Mouse (Mus musculus): ENCODE measurements around the gene Eef2k.
"Not testable (repeated sequence)": the region's sequence is repeated elsewhere in the genome, so short reads cannot be mapped to it uniquely, and the experiment has no call there.

Eef2k gene

GRCm38 (mm10) chr7:120882674-120883073, 40.0 kb downstream of the Eef2k start:
- no peak for DNase-seq

GRCm38 (mm10) chr7:120883523-120884290, 41.1 kb downstream of the Eef2k start:
- no peak for DNase-seq

DNA sequence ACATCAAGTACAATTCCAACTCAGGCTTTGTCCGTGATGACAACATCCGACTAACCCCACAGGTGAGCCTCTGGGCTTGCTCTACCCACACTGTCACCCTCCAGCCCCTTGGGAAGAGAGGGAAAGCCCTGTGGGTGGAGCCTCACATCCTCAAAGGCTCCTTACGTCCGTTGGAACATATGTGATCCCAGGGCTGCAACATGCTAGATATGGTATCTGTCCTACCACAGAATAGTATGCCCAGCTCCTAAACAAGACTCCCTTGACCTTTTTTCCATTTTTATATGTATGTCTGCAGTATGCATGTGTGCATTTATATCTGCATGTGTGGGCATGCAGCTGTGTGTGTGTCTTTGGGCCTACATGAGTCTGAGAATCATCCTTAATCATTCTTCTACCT, 42.1 kb downstream of the Eef2k start:
- DNase-seq, result no peak

- DNase-seq, result no peak
These were observed 50.5 kb downstream of the Eef2k start for GRCm38 (mm10) chr7:120893123-120893522.

- DNase-seq, result no peak
These were observed 54.4 kb downstream of the Eef2k start for GRCm38 (mm10) chr7:120897054-120897453.

GRCm38 (mm10) chr7:120897711-120898335, 55.2 kb downstream of the Eef2k start:
- no peak for DNase-seq

DNA sequence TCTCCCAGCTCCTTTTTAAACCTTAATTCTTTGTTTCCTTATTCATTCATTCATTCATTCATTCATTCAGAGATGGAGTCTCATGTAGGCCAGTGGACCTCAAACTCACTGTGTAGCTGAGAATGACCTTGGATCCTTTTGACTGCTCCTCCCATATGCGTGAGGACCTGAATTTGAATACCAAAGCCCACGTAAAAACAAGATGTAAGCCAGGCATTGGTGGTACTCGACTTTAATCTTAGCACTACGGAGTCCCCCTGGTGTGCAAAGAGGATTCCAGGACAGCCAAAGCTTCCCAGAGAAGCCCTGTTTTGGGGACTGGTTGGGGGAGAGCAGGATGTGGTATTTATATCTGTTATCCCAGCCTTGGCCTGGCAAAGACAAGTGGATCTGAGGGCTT, 57.6 kb downstream of the Eef2k start:
- no peak for DNase-seq

DNA sequence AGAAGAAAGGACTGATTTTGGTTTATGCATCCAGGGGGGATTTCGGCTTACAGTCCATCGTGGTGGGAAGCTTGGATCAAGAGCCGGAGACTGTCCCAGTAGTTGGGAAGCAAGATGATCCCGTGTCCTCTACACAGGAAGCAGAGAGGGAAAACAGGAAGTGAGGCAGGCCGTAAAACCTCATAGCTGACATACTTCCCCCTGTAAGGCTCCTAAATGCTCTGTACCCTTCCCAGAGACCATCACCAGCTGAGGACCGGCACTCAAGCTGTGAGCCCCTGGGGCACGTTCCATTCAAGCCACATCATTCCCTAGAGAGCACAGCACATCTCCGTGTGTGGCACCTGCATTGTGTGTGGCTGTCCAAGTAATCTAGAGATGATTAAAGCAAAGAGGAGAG, 59.1 kb downstream of the Eef2k start:
- no peak for DNase-seq

GRCm38 (mm10) chr7:120902931-120903330, 60.3 kb downstream of the Eef2k start:
- no peak for DNase-seq

GRCm38 (mm10) chr7:120910172-120910571, 67.5 kb downstream of the Eef2k start:
- DNase-seq, result not testable (repeated sequence)

DNA sequence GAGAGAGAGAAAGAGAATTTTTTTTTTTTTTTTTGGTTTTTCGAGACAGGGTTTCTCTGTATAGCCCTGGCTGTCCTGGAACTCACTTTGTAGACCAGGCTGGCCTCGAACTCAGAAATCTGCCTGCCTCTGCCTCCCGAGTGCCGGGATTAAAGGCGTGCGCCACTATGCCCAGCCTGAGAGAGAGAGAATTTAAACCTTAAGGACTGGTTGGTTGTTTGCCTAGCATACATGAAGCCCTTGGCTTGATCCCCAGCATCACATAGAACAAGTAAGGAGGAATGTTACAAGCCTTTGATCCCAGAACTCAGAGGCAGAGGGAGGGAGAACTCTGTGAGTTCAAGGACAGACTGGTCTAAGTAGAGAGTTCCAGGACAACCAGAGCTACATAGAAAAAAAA, 68.6 kb downstream of the Eef2k start:
- DNase-seq, result not testable (repeated sequence)

DNA sequence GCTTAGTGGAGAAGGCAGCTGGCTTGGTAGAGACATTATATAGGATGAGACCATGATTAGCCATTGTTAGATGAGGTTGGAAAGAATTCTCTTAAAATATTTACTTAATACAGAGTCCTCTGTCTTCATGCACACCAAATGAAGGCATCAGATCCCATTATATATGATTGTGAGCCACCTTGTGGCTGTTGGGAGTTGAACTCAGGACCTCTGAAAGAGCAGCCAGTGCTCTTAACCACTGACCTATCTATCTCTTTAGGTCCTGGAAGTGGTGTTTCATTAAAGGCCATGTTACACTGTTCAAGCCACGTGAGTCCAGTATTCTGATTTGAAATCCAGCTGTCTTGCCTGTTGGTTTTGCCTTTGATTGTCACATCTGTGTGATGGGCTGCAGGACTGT, 70.7 kb downstream of the Eef2k start:
- DNase-seq, result no peak

- DNase-seq, result no peak
These were observed 73.7 kb downstream of the Eef2k start for GRCm38 (mm10) chr7:120916262-120916875.

- no peak for DNase-seq
These were observed 74.6 kb downstream of the Eef2k start for GRCm38 (mm10) chr7:120917279-120917591.

- DNase-seq, result peak; percentile 99 to 100
These were observed 75.2 kb downstream of the Eef2k start, which contains the start of gene Polr3e for GRCm38 (mm10) chr7:120917592-120918461. Gene Polr3e (plus strand): TSS chr7:120917744.

DNA sequence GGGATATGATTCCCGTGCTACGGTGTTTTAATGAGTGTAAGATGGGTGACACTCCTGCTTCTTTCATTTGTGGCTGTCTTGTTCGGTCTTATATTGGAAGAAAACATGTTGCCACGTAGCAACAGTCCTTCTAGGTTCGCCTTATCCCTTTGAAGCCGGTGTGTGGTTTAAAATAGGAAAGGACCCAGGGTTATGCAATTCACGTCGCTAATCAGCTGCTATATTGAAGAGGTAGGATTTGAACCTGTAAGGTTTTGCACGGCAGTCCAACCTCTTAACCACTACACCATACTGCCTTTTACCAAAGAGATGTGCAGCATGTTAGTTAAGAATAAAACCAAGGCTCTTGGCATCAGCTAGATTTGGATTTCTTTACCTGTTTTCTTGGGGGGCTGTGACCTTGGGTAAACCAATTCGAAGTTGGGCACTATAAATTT, 75.9 kb downstream of the Eef2k start:
- peak; percentile 71 to 78 for DNase-seq

- DNase-seq, result no peak
These were observed 90.5 kb downstream of the Eef2k start for GRCm38 (mm10) chr7:120933110-120933509.

GRCm38 (mm10) chr7:120933680-120934195, 91.1 kb downstream of the Eef2k start:
- no peak for DNase-seq

DNA sequence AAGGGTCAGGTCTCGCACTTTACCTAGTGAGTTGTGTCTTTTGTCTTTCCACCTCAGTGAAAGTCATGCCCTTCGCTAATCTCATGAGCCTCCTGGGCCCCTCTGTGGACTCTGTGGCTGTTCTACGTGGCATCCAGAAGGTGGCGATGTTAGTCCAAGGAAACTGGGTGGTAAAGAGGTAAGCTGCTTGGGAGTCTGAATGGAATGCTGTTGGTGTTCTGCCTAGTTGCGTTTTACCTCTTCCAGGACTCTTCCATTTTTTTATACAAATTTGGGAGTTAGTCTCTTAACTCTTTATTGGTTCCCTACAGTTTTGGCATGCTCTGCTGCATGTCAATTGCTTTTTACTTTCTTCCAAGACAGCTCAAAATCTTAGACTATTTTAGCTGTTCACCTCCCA, 92.1 kb downstream of the Eef2k start:
- peak; percentile 59 to 64 for DNase-seq

- no peak for DNase-seq
These were observed 93.9 kb downstream of the Eef2k start for GRCm38 (mm10) chr7:120936522-120936921.

DNA sequence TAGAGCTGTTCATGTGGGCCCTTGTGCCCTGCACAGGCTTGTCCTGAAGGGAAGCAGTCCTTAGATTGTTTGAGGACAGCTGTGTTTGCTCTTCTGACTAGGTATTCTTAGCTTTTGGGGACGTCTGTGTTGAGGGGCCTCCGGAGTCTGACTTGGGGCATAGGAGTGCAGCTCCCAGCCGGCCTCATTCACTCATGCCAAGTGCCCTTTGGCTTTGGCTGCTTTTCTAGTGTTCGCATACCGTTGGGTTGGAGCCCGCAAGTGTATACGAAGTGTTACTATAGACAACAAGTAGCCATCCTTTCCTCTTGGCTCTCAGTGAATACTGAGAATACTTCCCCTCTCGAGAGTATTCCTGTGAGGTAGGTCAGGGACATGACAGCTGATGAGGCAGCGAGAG, 95.6 kb downstream of the Eef2k start:
- DNase-seq, result no peak

- DNase-seq, result peak; percentile 88
These were observed 97.7 kb downstream of the Eef2k start for GRCm38 (mm10) chr7:120940343-120940742.

GRCm38 (mm10) chr7:120941214-120941613, 98.6 kb downstream of the Eef2k start:
- no peak for DNase-seq
